Mouse (Mus musculus): ENCODE results near the gene Golim4.
A peak's percentile ranks its signal among the peaks of the same experiment; 100 is the strongest.
"Not testable (repeated sequence)": the region's sequence is repeated elsewhere in the genome, so short reads cannot be mapped to it uniquely, and the experiment has no call there.

Gene Golim4

GRCm38 (mm10) chr3:75956551-75957302, at the start of gene Golim4:
Gene Golim4, minus strand, starts transcription at chr3:75956949.
- DNase-seq (ENCODE audit: low spot score in 2 of 2), result peak; percentile 87 to 89

GRCm38 (mm10) chr3:76005621-76006020, 48.9 kb upstream of the Golim4 start:
- no peak for DNase-seq (ENCODE audit: low spot score in 2 of 2)

- DNase-seq (ENCODE audit: low spot score in 2 of 2), result peak in 1 of 2 experiments; percentile 5
Observed at GRCm38 (mm10) chr3:76001156-76001555, 44.4 kb upstream of the Golim4 start.

GRCm38 (mm10) chr3:76000481-76000880, 43.7 kb upstream of the Golim4 start:
- DNase-seq (ENCODE audit: low spot score in 2 of 2), result no peak

GRCm38 (mm10) chr3:75981031-75981750, 24.4 kb upstream of the Golim4 start:
- not testable (repeated sequence) for DNase-seq (ENCODE audit: low spot score in 2 of 2)

GRCm38 (mm10) chr3:75962784-75963772, 6.3 kb upstream of the Golim4 start:
- not testable (repeated sequence) for DNase-seq (ENCODE audit: low spot score in 2 of 2)

- peak in 1 of 2 experiments; percentile 26 for DNase-seq (ENCODE audit: low spot score in 2 of 2)
Observed at GRCm38 (mm10) chr3:75955661-75956491, 873 bp downstream of the Golim4 start.

- DNase-seq (ENCODE audit: low spot score in 2 of 2), result no peak
Observed at GRCm38 (mm10) chr3:75954185-75954584, 2.6 kb downstream of the Golim4 start.

- DNase-seq (ENCODE audit: low spot score in 2 of 2), result no peak
Observed at GRCm38 (mm10) chr3:75952328-75953060, 4.3 kb downstream of the Golim4 start.

- no peak for DNase-seq (ENCODE audit: low spot score in 2 of 2)
Observed at GRCm38 (mm10) chr3:75950897-75951296, 5.9 kb downstream of the Golim4 start.

- no peak for DNase-seq (ENCODE audit: low spot score in 2 of 2)
Observed at GRCm38 (mm10) chr3:75949358-75949757, 7.4 kb downstream of the Golim4 start.

GRCm38 (mm10) chr3:75948541-75949095, 8.1 kb downstream of the Golim4 start:
- no peak for DNase-seq (ENCODE audit: low spot score in 2 of 2)

GRCm38 (mm10) chr3:75948003-75948402, 8.7 kb downstream of the Golim4 start:
- no peak for DNase-seq (ENCODE audit: low spot score in 2 of 2)

- DNase-seq (ENCODE audit: low spot score in 2 of 2), result no peak
Observed at GRCm38 (mm10) chr3:75942303-75943060, 14.3 kb downstream of the Golim4 start.

GRCm38 (mm10) chr3:75941864-75942263, 14.9 kb downstream of the Golim4 start:
- DNase-seq (ENCODE audit: low spot score in 2 of 2), result no peak

GRCm38 (mm10) chr3:75936152-75936551, 20.6 kb downstream of the Golim4 start:
- DNase-seq (ENCODE audit: low spot score in 2 of 2), result no peak

- DNase-seq (ENCODE audit: low spot score in 2 of 2), result no peak
Observed at GRCm38 (mm10) chr3:75930659-75931225, 26.0 kb downstream of the Golim4 start.

GRCm38 (mm10) chr3:75929926-75930548, 26.7 kb downstream of the Golim4 start:
- no peak for DNase-seq (ENCODE audit: low spot score in 2 of 2)
